Mouse (Mus musculus) adrenal gland, postnatal 14 days (tissue): ENCODE data around the gene Atf4. TPM values are rescaled to one million over a fixed set of nuclear protein-coding genes. Genes with fewer than 3 reads are reported as not detected.

Source experiments
- DNase-seq: peaks from one replicate; pipeline ENCODE4 v3.0.0; 2021; ENCODE audit warnings: mixed read lengths
- total RNA-seq: library from RNA; stranded (reverse); gene quantifications from 2 replicates; pipeline ENCODE4 v1.2.3, GENCODE M21; 2021

The Atf4 gene
- total RNA-seq, 1 experiment from 2014 or later: 195 TPM

DNA sequence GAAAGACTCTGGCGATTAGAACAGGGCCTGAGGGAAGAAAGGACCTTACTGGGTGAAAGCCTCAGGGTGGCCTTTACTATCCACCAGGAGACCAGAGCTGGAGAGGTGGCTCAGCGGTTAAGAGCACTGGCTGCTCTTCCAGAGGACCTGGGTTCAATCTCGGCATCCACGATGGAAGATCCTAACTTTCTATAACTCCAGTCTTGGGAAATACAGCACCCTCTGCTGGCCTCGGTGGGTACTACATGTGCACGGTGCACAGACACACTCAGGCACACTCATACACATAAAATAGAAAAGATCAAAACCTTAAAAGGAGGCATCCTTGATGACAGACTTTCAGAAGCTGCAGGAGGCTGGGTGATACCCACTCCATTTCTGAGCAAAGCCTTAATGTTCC, 25.7 kb downstream of the Atf4 start:
- peak; percentile 53 for DNase-seq

DNA sequence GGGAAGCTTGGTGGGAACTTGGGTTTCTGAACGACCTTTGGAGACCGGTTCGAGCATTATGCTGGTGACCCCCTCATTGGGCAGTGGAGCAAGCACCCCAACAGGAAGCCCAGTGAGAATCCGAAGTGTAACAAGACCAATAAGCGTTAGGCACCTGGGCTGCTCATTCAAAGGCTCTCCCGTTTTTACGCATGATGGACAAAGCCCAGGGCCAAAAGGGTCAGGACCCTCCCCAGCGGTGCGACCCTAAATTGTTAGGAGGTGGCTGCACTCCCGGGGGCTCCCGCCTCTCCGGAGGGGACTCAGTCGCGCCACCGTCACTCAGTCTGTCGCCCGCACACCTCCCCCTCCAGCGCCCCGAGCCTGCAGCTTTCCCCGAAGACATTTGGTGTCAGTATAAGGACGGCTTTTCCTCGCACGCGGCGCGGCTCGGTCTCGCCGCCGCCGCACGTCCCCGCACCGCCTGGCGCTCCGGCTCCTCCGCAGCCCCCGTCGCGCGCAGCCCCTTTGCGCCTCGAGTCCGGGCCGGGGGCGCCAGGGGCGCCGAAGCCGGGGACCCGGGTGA, 31.9 kb downstream of the Atf4 start, which contains the start of gene Cacna1i:
Gene Cacna1i, plus strand, starts transcription at position 388 of the 565 bp plus-strand sequence.
- DNase-seq: peak; percentile 38

DNA sequence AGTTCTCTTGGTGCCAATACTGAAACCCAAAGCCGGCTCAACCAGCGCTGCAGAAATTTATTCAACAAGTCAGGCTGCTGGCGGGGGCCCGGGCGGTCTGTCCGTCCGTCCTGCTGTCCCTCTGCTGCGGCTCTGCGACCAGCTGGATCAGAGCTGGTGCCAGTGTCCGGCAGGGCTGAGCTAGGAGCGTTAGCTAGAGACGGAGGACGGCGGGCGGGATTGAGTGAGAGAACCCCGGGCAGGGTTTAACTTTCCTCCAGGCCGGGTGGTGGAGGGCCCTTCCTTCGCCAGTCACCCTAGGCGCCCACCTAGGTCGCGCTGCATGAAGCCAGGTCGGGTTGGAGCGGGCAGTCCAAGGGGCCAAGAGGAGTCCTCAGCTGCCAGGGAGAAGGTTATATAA, 33.1 kb downstream of the Atf4 start:
- peak; percentile 21 for DNase-seq

DNA sequence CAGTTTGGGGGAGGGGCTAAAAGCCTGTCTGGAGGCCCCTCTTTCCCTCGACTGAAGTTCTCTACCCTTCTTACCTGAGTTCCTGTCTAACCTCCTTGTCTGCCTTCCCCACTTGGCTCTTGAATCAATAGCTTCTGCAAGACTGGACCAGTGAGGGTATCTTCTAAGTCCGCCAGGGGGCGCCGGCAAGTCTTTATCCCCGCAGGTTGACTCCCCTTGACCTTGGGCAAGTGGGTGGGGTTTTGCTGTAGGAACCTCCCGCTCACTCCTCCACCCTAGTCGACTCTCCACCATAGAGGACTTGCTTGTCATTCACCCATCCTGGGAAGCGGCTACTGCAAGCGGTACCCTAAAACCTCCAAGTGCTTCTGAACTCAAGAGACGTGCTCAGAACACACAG, 34.5 kb downstream of the Atf4 start:
- peak; percentile 90 for DNase-seq

DNA sequence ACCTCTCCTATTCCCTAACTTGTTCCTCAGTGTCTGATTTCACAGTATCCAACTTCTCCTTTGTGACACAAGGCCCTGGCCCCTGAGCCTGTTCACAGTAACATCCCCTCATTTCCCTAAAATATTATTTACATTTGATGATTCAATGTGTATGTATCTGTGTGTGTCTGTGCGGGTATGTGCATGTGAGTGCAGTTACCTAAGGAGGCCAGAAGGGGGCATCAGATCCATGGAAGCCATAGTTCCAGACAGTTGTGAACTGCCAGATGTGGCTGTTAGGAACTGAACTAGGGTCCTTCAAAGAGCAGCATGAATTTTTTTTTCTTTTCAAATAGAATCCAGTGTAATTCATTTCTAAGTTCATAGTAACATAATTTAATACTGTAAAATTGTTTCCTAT, 42.2 kb downstream of the Atf4 start:
- DNase-seq: no peak

DNA sequence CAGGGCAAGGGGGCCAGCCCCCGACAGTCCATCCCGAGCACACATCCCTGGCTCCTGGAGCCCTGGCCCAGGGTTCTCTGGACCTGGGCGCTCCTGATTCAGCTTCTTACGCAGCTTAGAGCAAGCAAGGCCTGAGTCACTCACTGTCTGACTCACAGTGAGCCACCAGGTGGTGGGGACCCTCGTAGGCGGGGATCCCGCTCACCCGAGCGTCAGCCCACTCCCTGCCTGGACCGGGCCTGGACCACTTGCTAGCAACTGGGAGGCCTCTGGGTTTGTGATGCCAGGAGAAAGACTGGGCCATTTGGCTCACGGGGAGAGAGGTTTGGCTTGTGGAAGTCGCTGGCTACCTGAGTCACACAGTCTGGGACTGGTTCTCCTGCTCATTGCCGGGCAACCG, 48.8 kb downstream of the Atf4 start:
- DNase-seq: no peak

DNA sequence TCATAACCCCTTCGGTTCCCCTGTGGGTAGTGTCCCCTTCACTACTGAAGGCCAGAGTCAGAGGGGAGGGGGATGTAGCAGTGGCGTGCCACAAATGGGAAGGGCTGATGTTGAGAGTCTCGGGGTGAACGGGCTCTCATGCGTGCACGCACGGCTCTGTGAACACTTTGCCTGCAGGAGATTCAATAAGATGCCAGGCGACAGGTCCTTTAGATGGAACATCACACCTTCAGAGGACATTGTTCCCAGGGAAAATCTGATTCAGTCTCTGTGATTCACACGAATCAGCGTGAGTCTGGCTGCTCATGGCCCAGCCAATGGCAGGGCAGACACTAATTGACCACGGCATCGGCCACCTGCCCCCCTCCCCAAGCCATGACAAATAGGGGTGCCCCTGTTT, 49.2 kb downstream of the Atf4 start:
- no peak for DNase-seq

DNA sequence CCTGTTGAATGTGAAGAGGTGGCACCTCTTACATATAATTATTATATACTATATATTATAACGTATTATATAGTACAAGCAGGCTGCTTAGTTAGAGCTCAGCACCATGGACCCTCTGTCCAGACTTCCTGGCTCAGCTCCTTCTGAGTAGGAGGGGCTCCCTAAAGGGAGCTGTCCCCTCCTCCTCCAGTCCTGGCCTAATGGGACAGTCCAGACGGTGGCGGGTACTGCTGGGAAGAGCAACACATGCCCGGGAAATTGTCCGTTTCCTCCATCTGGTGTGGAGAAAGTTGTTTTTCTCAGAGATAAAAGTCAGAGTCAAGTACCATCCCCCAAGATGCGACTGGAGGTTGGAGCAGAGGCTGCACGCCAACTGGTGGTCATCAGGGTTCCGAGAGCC, 51.2 kb downstream of the Atf4 start:
- DNase-seq: no peak

Other genes with a start within 250 kb of the Atf4 start
- 43.0 and 49.3 TPM in 2 replicates for gene Pdgfb, start 240.2 kb upstream of the Atf4 start, total RNA-seq
- 28.5 and 29.8 TPM in 2 replicates for gene Syngr1, start 163.8 kb upstream of the Atf4 start, total RNA-seq
- 594 and 691 TPM in 2 replicates for gene Rpl3, start 163.3 kb upstream of the Atf4 start, total RNA-seq
- 14.6 and 23.0 TPM in 2 replicates for gene Tab1, start 122.1 kb upstream of the Atf4 start, total RNA-seq
- gene Mgat3, start 81.5 kb upstream of the Atf4 start, total RNA-seq: 6.6 and 7.6 TPM in 2 replicates
- gene Mief1, start 21.2 kb upstream of the Atf4 start, total RNA-seq: 42.3 and 48.6 TPM in 2 replicates
- gene AC140267.1, start 19.3 kb upstream of the Atf4 start, total RNA-seq: 7.2 and 15.4 TPM in 2 replicates
- gene Rps19bp1, start 9.1 kb downstream of the Atf4 start, total RNA-seq: 34.7 and 35.1 TPM in 2 replicates
- 0.63 and 0.83 TPM in 2 replicates for gene Cacna1i, start 32.1 kb downstream of the Atf4 start, total RNA-seq